Mouse (Mus musculus) adrenal gland, postnatal 36 days (tissue): Measurements from ENCODE around the gene Itgb3. TPM values are rescaled to one million over a fixed set of nuclear protein-coding genes. Genes with fewer than 3 reads are reported as not detected.

ENCODE experiments used
- DNase-seq, 2 experiments: peaks; one replicate each; pipeline ENCODE4 v3.0.0; 2021; ENCODE audit warnings: mixed read lengths in 1 of 2
- total RNA-seq, 2 experiments: library from RNA; stranded (reverse); gene quantifications; 2 replicates each; pipeline ENCODE4 v1.2.3; 2021

The Itgb3 gene
- total RNA-seq, 2 experiments from 2014 or later = 5.1 to 18.0 TPM

DNA sequence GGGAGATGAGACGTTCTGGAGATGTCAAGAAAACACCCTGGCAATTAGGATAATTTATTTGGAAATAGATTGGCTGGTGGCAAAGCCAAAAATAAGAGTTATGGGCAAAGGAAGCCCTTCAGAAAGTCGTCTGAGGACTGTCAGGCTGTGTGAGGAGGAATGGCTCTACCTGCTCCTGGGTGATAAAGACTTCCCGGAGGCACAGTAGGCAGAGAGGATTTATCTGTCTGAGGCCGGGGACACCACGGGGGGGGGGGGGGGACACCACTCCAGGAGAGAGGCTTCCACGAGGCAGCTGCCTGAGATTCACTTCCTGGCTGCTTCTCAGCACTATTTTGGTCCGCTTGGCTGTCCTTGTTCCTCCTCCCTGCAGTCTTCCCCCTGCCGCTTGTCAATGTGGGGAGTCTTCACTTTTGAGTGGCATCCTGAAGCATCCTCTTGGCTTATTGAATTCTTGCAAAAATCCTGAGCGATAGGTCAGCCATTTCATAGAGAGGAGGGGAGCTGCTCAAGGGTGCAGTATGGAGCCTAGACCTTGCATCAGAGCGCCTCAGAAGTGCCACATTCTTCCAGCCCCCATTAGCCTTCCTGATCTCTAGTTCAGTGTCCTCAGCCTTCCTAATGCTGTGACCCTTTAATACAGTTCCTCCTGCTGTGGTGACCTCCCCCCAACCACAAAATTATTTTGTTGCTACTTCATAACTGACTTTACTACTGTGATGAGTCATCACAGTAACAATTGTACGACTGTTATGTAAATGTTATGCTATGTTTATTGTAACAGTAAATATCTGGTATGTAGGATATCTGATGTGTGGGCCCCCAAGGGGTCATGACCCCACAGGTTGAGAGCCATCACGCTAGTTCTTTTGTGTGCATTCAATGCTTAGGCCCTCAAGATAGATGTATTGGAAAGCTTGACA is 14.5 kb downstream of the Itgb3 start:
- no peak for DNase-seq

- peak in 1 of 2 experiments; percentile 28 for DNase-seq
Measured at GRCm38 (mm10) chr11:104624791-104625391, 17.1 kb downstream of the Itgb3 start.

DNA sequence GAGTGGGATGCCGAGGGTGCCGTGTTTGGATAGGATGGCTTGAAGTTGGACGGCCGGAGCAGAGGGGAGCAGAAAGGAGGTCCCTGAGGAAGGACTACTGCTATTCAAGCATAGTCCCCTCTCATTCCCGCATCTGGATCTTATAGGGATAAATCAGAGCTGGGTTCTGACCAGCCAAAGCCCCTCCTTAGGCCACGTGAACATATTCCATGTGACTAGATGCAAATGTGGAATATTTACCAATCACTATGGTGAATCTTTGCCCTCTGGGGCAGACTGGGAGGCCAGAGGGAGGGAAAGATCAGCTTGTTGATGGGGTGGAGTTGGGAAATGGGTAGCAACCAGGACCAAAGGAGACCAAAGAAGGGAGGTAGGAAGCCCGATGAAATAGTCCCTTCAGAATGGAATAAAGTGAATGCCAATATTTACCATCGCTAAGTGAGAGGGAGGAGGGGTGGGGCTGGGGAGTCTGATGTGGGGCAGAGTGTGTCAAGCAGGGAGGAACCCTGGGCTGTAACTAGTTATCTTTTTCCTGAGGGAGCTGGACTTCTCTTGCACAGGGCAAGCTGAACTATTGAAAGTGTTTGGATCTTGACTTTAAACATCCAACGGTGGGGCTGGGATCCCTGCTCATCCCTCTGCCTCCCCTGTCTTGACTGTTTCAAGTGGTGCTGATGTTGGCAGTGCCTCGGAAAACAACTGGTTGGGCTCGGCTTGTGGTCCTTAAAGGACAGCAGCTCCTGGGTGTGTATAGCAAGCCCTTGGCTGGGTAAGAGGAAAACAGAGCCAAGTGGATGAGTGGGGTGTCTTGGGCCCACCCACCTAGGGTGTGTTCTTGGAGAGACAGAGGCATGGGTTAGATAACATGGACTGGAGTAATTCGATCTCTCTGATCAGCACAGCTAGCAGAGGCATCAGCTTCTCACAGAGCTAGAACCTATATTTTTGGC is 17.9 kb downstream of the Itgb3 start:
- DNase-seq = no peak

GRCm38 (mm10) chr11:104626635-104627034 is 18.8 kb downstream of the Itgb3 start:
- DNase-seq = no peak

- peak; percentile 22 to 45 for DNase-seq
Measured at GRCm38 (mm10) chr11:104627616-104628301, 20.0 kb downstream of the Itgb3 start.

DNA sequence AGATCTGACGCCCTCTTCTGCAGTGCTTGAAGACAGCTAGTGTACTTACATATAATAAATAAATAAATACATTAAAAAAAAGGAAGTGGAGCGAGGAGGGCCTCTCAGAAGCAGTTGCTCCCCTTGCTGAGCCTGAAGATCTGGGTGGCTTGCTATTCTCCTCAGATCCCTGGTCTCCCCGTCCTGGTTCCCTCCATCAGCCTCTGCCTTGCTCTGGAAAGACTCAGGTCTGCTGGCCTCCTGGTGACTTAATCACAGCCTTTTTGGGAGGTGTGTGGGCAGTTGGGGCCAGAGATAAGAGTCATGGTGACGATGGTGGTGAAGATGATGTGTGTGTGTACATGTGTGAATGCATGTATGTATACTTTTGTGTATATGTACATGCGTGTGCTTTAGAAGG is 20.8 kb downstream of the Itgb3 start:
- no peak for DNase-seq

DNA sequence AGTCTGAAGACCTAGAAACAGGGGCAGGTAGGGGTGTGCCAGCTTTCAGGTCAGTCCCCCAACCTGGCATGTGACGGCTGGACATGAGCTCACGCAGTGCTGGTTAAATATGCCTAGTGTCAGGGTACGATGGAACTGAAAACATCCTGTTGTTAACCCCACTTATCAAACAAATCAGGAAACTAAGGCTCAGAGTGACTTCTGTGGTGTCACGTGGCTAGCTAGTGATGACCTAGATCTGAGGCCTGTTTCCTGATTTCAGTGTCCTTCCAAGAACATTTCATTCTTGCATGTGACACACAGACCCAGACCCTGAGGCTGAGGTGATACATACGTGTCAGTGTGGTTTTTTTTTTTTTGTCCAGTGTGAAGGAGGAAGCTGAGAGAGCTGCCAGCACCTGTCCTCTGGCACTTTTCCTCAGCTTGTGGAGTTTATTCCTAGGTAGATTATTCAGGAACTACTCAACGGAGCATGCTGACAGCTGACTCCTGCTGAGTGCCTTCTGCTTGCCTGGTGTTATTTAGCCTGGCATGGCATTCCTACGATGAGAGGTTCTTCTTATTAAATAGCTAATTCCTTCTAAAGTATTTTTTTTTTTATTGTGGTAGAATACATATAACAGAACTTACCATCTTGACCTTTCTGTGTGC is 22.5 kb downstream of the Itgb3 start:
- no peak for DNase-seq

GRCm38 (mm10) chr11:104631306-104631705 is 23.5 kb downstream of the Itgb3 start:
- DNase-seq = peak; percentile 28 to 62

GRCm38 (mm10) chr11:104637010-104637409 is 29.2 kb downstream of the Itgb3 start:
- DNase-seq = no peak

- DNase-seq = no peak
Measured at GRCm38 (mm10) chr11:104638006-104638405, 30.2 kb downstream of the Itgb3 start.

- DNase-seq = no peak
Measured at GRCm38 (mm10) chr11:104638906-104639305, 31.1 kb downstream of the Itgb3 start.

DNA sequence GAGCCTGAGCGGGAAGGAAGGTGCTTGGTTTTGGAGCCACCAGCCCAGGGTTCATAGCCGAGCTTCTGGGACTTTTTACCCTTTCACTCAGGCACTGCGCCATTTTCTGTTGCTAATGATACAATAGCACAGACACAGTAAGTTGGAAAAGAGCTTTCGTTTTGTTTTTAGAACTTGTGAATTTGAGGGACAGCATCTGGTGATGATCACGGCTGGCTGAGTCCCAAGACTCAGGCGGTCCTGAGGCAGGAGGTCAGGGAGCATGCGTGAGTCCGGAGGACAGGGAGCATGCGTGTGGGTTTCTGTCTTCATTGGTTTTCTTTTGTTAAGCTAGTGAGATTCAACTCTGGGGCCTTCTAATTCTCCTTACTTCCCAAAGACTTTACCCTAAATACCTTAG is 31.8 kb downstream of the Itgb3 start:
- DNase-seq = no peak

DNA sequence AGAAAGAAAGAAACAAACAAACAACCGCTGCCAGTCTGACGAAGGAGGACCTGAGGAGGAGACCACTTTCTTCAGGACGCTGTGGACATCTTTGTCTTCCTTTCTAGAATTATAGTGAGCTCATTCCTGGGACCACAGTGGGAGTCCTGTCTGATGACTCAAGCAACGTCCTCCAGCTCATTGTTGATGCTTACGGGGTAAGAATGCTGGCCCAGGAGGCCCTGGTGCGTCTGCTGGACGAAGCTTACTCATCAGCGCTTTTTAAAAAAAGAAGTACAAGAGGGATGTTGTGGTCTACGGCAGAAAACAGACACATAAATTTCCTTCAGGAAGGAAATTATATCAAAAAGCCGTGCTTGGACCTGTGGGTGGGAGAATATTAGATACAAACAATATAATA is 33.1 kb downstream of the Itgb3 start:
- no peak for DNase-seq

DNA sequence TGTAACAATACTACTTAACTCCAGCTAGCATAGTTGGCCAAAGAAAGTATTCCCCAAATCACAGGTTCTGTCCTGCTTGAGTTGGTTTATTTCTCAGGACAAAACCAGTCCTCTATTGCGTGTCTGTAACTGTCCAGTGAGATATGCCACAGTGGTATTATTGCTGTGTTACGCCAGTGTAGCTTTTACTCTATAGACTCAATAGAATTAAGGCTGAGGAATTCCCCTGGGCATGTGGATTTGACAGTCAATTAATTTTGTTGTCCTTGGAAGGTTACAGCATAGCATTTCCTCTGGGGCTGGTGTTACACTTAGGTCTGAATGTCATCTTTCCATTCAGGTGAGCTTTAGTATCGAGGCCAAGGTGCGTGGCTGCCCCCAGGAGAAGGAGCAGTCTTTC is 35.4 kb downstream of the Itgb3 start:
- DNase-seq = no peak

DNA sequence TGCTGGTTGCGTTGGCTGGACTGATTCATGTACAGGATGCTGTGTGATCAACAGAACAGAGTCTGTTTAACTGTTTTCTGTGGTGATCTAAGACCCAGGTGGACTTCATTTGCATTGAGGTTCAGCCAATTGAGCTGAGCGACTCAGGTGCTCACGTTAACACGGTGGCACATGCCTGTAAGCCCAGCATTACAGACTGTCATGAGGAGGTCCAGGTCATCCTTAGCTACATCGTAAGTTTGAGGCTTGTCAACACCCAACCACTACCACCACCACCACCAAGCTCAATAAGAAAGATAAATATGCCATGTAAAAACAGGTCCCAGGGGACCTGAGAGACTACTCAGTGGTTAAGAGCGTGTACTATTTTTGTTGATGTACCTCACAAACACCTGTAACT is 37.6 kb downstream of the Itgb3 start:
- no peak for DNase-seq

DNA sequence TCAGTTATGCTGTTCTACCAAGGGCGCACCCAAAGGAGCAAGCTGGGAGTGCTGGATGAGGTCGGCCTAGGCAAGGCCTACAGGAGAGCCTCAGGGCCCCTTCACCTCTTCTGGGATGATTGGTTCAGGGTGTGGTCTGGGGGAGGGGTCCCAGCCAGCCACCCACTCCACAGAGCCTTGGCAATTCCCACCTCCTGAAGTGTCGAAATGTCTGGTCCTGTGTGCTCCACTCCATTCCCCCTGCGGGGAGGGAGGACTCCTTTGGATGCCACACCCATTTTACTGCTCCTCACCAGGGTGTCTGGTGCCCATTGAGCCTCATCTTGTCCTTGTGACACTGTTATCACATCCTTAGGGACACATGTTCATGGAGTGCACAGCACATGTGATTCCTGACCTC is 38.4 kb downstream of the Itgb3 start:
- no peak for DNase-seq

GRCm38 (mm10) chr11:104646611-104647010 is 38.8 kb downstream of the Itgb3 start:
- no peak for DNase-seq

- no peak for DNase-seq
Measured at GRCm38 (mm10) chr11:104647188-104647867, 39.5 kb downstream of the Itgb3 start.

DNA sequence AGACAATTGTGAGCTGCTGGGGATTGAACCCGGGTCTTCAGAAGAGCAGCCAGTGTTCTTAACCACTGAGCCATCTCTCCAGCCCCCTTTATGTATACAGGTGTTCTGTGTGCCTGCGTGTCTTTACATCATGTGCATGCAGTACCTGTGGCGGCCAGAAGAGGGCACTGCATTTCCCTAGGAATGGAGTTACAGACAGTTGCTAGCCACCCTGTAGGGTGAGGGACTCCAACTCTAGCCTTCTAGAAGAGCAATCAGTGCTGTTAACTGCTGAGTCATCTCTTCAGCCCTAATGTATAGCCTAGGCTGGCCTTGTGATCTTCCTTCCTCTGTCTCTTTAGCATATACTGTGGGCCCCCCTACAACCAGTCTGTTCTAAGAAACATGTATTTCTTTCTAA is 40.8 kb downstream of the Itgb3 start:
- DNase-seq = peak in 1 of 2 experiments; percentile 42

DNA sequence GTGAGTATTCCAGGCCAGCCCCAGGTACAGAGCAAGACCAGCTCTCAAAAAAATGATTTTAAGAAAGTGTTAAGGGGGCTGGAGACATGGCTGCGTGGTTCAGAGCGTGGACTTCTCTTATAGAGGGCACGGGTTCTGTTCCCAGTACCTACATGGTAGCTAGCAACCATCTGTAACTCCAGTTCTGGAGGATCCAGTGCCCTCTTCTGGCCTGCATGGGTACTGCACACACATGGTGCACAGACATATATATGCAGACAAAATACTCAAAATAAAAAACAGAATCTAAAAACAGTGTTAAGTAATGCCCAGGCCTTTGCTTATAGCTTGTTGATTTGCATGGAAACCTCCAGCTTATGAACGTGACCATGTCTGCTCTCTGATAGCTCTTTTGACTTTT is 52.8 kb downstream of the Itgb3 start:
- no peak for DNase-seq

GRCm38 (mm10) chr11:104661106-104661505 is 53.3 kb downstream of the Itgb3 start:
- DNase-seq = no peak
